Mouse (Mus musculus): Measurements from ENCODE around the gene Ehd1. TPM values are rescaled to one million over a fixed set of nuclear protein-coding genes. Genes with fewer than 3 reads are reported as not detected.
A peak's percentile ranks its signal among the peaks of the same experiment; 100 is the strongest.

Ehd1 gene
- polyA plus RNA-seq, 1 experiment = not detected

DNA sequence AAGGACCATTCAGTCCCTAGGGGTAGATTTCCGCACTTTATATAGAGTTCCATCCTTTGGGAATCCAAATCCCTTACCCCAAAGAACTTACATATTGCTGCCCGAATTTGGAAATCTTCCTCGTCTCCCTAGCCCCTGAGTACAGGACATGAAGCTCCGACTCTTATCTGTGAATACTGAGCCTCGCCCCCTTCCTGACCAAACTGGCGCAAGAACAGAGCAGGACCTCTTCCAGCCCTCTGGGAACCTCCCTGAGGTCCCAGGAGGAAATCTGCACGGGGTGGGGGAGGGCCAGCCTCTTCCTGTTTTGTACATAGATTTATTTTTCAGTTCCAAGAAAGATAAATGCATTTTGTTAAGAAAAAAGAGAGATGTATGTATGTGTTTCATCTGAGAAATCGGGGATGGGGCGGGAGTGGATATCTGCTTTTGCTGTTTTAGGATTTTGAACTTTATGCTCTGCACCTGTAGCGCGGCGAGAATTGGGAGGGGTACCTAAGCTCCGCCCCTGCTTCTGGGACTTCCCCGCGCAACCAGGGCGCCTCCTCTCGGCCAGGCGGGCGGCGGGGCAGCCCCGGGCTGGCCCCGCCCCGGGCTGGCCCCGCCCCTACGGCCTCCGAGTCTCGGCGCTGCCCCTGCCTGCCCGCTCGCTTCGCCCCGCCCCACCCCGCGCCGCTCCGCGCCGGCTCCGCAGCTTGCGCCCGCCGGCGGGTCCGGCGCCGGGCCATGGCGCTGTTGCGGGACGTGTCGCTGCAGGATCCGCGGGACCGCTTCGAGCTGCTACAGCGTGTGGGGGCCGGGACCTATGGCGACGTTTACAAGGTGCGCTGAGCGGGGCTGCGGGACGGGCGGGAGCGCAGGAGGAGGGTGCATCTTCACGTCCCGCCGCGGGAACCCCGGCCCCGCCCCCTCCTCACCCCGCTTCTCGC, 64.3 kb downstream of the Ehd1 start, which contains the start of gene Map4k2:
Gene Map4k2, plus strand, starts transcription at position 612 of the 929 bp plus-strand sequence.
- WGBS = 7% methylated on average over 71 of the region's 72 CpGs
- Histone ChIP-seq H3K4me1 (ENCODE audit: control insufficient read depth, insufficient read depth, low read length) (peaks cover 36% of the 10 kb centered on the region), H3K27ac (ENCODE audit: insufficient read depth, low read depth, low read length) (peak within 1 kb of the TSS; percentile 50; the same call in 1 of the 2 replicates), H3K4me3 (ENCODE audit: insufficient read depth, low read depth, low read length) (peak within 1 kb of the TSS; percentile 98)
- TF ChIP-seq POLR2A (IDR thresholded peaks at IDR 0.05; ENCODE audit: insufficient read depth, low read depth, low read length) = peak; percentile 55
- no peak for TF ChIP-seq CTCF (IDR thresholded peaks at IDR 0.05; ENCODE audit: insufficient read depth, low read depth, low read length)

DNA sequence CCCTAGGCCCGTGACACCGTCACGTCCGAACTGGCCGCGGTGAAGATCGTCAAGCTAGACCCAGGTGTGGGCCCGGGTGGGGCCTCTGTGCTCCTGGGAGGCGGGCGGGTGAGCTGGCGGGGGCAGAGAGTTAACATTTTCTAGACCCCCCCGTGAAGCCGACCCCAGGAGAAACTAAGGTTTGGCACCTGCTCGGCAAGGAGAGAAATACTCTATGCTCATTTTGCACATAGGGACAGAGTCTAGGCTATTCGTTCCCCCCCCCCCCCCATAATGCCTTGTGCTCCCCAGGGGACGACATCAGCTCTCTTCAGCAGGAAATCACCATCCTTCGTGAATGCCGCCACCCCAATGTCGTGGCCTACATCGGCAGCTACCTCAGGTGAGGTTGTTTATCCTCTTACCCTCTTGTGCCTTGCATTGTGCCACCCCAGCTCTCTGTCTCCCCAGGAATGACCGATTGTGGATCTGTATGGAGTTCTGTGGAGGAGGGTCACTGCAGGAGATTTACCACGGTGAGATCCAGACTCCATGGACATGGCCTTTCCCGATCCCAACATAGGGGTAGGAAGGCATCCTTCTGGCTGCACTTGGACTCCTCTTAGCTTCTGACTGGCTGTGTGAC, 65.0 kb downstream of the Ehd1 start:
- no peak overlapping the region for H3K27ac ChIP-seq (ENCODE audit: insufficient read depth, low read depth, low read length)

DNA sequence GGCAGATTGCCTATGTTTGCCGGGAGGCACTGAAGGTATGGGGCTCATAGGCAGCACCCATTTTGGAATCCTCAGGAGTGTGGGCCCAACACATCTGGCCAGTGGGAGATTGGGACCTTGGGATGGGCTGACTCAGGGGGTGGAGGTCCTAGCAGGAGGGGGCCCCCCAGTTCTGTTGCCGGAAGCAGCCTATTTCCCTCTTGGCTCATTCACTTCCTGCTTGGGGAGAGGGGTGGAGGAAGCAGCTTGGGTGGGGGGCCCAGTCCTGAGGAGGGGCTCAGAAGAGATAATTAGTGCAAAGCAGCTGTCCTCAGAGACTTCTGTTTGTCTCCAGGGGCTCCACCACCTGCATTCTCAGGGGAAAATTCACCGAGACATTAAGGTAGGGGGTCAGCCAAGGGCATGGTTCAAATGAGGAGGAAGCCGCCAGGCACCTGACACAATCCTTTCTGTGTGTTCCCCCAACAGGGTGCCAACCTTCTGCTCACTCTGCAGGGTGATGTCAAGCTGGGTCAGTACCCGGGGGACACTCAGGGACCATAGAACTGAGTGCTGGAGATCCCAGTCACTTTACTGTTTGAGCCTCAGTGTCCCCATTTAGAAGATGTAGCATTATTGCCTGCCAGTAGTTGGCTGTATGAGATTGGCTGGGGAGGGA, 65.9 kb downstream of the Ehd1 start:
- no peak overlapping the region for H3K27ac ChIP-seq (ENCODE audit: insufficient read depth, low read depth, low read length)
- no peak for TF ChIP-seq POLR2A (IDR thresholded peaks at IDR 0.05; ENCODE audit: insufficient read depth, low read depth, low read length)
- TF ChIP-seq CTCF (IDR thresholded peaks at IDR 0.05; ENCODE audit: insufficient read depth, low read depth, low read length) = no peak
- peaks cover 23% of the 10 kb centered on the region for H3K4me1 ChIP-seq (ENCODE audit: control insufficient read depth, insufficient read depth, low read length)
- H3K4me3 ChIP-seq (ENCODE audit: insufficient read depth, low read depth, low read length) = 0 out of 2 replicates have a peak overlapping the region, but pooled peaks have one; percentile 7
- 73% methylated on average over 5 of the region's 5 CpGs for WGBS

More for the DNA sequence above, 65.0 kb downstream of the Ehd1 start:
- 14% methylated on average over 23 of the region's 23 CpGs for WGBS
- peaks cover 31% of the 10 kb centered on the region for H3K4me1 ChIP-seq (ENCODE audit: control insufficient read depth, insufficient read depth, low read length)
- TF ChIP-seq POLR2A (IDR thresholded peaks at IDR 0.05; ENCODE audit: insufficient read depth, low read depth, low read length) (no peak), CTCF (IDR thresholded peaks at IDR 0.05; ENCODE audit: insufficient read depth, low read depth, low read length) (no peak)
- peak overlapping the region; percentile 98 for H3K4me3 ChIP-seq (ENCODE audit: insufficient read depth, low read depth, low read length)

GRCm38 (mm10) chr19:6343066-6343925, 66.8 kb downstream of the Ehd1 start:
- H3K27ac ChIP-seq (ENCODE audit: insufficient read depth, low read depth, low read length) = no peak overlapping the region
- WGBS = 87% methylated on average over 19 of the region's 19 CpGs
- TF ChIP-seq CTCF (IDR thresholded peaks at IDR 0.05; ENCODE audit: insufficient read depth, low read depth, low read length) (no peak), POLR2A (IDR thresholded peaks at IDR 0.05; ENCODE audit: insufficient read depth, low read depth, low read length) (no peak)
- H3K4me1 ChIP-seq (ENCODE audit: control insufficient read depth, insufficient read depth, low read length) = peaks cover 22% of the 10 kb centered on the region
- H3K4me3 ChIP-seq (ENCODE audit: insufficient read depth, low read depth, low read length) = no peak overlapping the region

- no peak overlapping the region for H3K27ac ChIP-seq (ENCODE audit: insufficient read depth, low read depth, low read length)
- 85% methylated on average over 5 of the region's 5 CpGs for WGBS
Observed at GRCm38 (mm10) chr19:6343996-6344395, 67.5 kb downstream of the Ehd1 start.

GRCm38 (mm10) chr19:6346023-6346422, 69.5 kb downstream of the Ehd1 start:
- Histone ChIP-seq H3K27ac (ENCODE audit: insufficient read depth, low read depth, low read length) (no peak overlapping the region), H3K4me1 (ENCODE audit: control insufficient read depth, insufficient read depth, low read length) (peaks cover 16% of the 10 kb centered on the region), H3K4me3 (ENCODE audit: insufficient read depth, low read depth, low read length) (no peak overlapping the region)
- WGBS = 88% methylated on average over 5 of the region's 5 CpGs
- TF ChIP-seq POLR2A (IDR thresholded peaks at IDR 0.05; ENCODE audit: insufficient read depth, low read depth, low read length) = no peak
- TF ChIP-seq CTCF (IDR thresholded peaks at IDR 0.05; ENCODE audit: insufficient read depth, low read depth, low read length) = no peak

More at GRCm38 (mm10) chr19:6343996-6344395, 67.5 kb downstream of the Ehd1 start:
- Histone ChIP-seq H3K4me3 (ENCODE audit: insufficient read depth, low read depth, low read length) (no peak overlapping the region), H3K4me1 (ENCODE audit: control insufficient read depth, insufficient read depth, low read length) (peaks cover 22% of the 10 kb centered on the region)
- TF ChIP-seq CTCF (IDR thresholded peaks at IDR 0.05; ENCODE audit: insufficient read depth, low read depth, low read length) (no peak), POLR2A (IDR thresholded peaks at IDR 0.05; ENCODE audit: insufficient read depth, low read depth, low read length) (no peak)

GRCm38 (mm10) chr19:6346661-6347060, 70.1 kb downstream of the Ehd1 start:
- TF ChIP-seq CTCF (IDR thresholded peaks at IDR 0.05; ENCODE audit: insufficient read depth, low read depth, low read length) (no peak), POLR2A (IDR thresholded peaks at IDR 0.05; ENCODE audit: insufficient read depth, low read depth, low read length) (no peak)
- H3K4me1 ChIP-seq (ENCODE audit: control insufficient read depth, insufficient read depth, low read length) = peaks cover 17% of the 10 kb centered on the region
- 88% methylated on average over 10 of the region's 10 CpGs for WGBS
- no peak overlapping the region for H3K4me3 ChIP-seq (ENCODE audit: insufficient read depth, low read depth, low read length)
- H3K27ac ChIP-seq (ENCODE audit: insufficient read depth, low read depth, low read length) = no peak overlapping the region

GRCm38 (mm10) chr19:6347615-6348014, 71.1 kb downstream of the Ehd1 start:
- H3K4me1 ChIP-seq (ENCODE audit: control insufficient read depth, insufficient read depth, low read length) = peaks cover 11% of the 10 kb centered on the region
- no peak overlapping the region for H3K4me3 ChIP-seq (ENCODE audit: insufficient read depth, low read depth, low read length)
- WGBS = 85% methylated on average over 4 of the region's 4 CpGs
- TF ChIP-seq CTCF (IDR thresholded peaks at IDR 0.05; ENCODE audit: insufficient read depth, low read depth, low read length) = no peak
- no peak for TF ChIP-seq POLR2A (IDR thresholded peaks at IDR 0.05; ENCODE audit: insufficient read depth, low read depth, low read length)
- H3K27ac ChIP-seq (ENCODE audit: insufficient read depth, low read depth, low read length) = no peak overlapping the region
